Mouse (Mus musculus): ENCODE results near the gene B4galt5. TPM values are rescaled to one million over a fixed set of nuclear protein-coding genes. Genes with fewer than 3 reads are reported as not detected.

B4galt5 gene
- polyA plus RNA-seq, 1 experiment from 2014 or later: 7.6 TPM

- H3K4me3 ChIP-seq: no peak overlapping the region
- no peaks in the 10 kb centered on the region for H3K9me3 ChIP-seq
- H3K4me1 ChIP-seq: peaks cover 16% of the 10 kb centered on the region
- no peaks in the 10 kb centered on the region for H3K27me3 ChIP-seq
- H3K27ac ChIP-seq: no peak overlapping the region
- ATAC-seq (ENCODE audit: insufficient number of reproducible peaks, insufficient read depth, low FRiP score, low TSS enrichment, low read depth): no peak
- no peak overlapping the region for H3K9ac ChIP-seq
- H3K4me2 ChIP-seq: no peak overlapping the region
- WGBS: 89% methylated on average over 6 of the region's 6 CpGs
- no peaks in the 10 kb centered on the region for H3K36me3 ChIP-seq
Measured at GRCm38 (mm10) chr2:167328340-167328739, 20.6 kb downstream of the B4galt5 start.

- H3K36me3 ChIP-seq: no peaks in the 10 kb centered on the region
- no peak overlapping the region for H3K9ac ChIP-seq
- peaks cover 12% of the 10 kb centered on the region for H3K4me1 ChIP-seq
- H3K27me3 ChIP-seq: no peaks in the 10 kb centered on the region
- H3K9me3 ChIP-seq: no peaks in the 10 kb centered on the region
- no peak overlapping the region for H3K4me2 ChIP-seq
- 68% methylated on average over 9 of the region's 9 CpGs for WGBS
- ATAC-seq (ENCODE audit: insufficient number of reproducible peaks, insufficient read depth, low FRiP score, low TSS enrichment, low read depth): no peak
- H3K4me3 ChIP-seq: no peak overlapping the region
- H3K27ac ChIP-seq: no peak overlapping the region
Measured at GRCm38 (mm10) chr2:167326582-167326981, 22.4 kb downstream of the B4galt5 start.

GRCm38 (mm10) chr2:167324151-167324930 lies 24.6 kb downstream of the B4galt5 start:
- Histone ChIP-seq H3K27ac (no peak overlapping the region), H3K9ac (no peak overlapping the region), H3K4me3 (no peak overlapping the region), H3K4me2 (no peak overlapping the region), H3K36me3 (no peaks in the 10 kb centered on the region), H3K4me1 (no peaks in the 10 kb centered on the region), H3K9me3 (no peaks in the 10 kb centered on the region), H3K27me3 (no peaks in the 10 kb centered on the region)
- ATAC-seq (ENCODE audit: insufficient number of reproducible peaks, insufficient read depth, low FRiP score, low TSS enrichment, low read depth): no peak
- WGBS: 78% methylated on average over 10 of the region's 10 CpGs

GRCm38 (mm10) chr2:167323116-167323515 lies 25.9 kb downstream of the B4galt5 start:
- WGBS: 88% methylated on average over 3 of the region's 3 CpGs
- no peak overlapping the region for H3K27ac ChIP-seq

GRCm38 (mm10) chr2:167321372-167321771 lies 27.6 kb downstream of the B4galt5 start:
- WGBS: 93% methylated on average over 8 of the region's 8 CpGs
- Histone ChIP-seq H3K4me3 (no peak overlapping the region), H3K36me3 (no peaks in the 10 kb centered on the region), H3K9ac (no peak overlapping the region), H3K27ac (no peak overlapping the region), H3K27me3 (no peaks in the 10 kb centered on the region), H3K4me2 (no peak overlapping the region), H3K4me1 (peaks cover 8% of the 10 kb centered on the region), H3K9me3 (no peaks in the 10 kb centered on the region)
- ATAC-seq (ENCODE audit: insufficient number of reproducible peaks, insufficient read depth, low FRiP score, low TSS enrichment, low read depth): no peak

More at GRCm38 (mm10) chr2:167323116-167323515, 25.9 kb downstream of the B4galt5 start:
- no peak overlapping the region for H3K4me2 ChIP-seq
- H3K27me3 ChIP-seq: no peaks in the 10 kb centered on the region
- no peaks in the 10 kb centered on the region for H3K4me1 ChIP-seq
- no peaks in the 10 kb centered on the region for H3K36me3 ChIP-seq
- H3K9ac ChIP-seq: no peak overlapping the region
- H3K4me3 ChIP-seq: no peak overlapping the region
- no peak for ATAC-seq (ENCODE audit: insufficient number of reproducible peaks, insufficient read depth, low FRiP score, low TSS enrichment, low read depth)
- H3K9me3 ChIP-seq: no peaks in the 10 kb centered on the region

- no peaks in the 10 kb centered on the region for H3K36me3 ChIP-seq
- H3K9me3 ChIP-seq: no peaks in the 10 kb centered on the region
- H3K9ac ChIP-seq: no peak overlapping the region
- no peak overlapping the region for H3K4me2 ChIP-seq
- H3K27ac ChIP-seq: no peak overlapping the region
- no peak overlapping the region for H3K4me3 ChIP-seq
- ATAC-seq (ENCODE audit: insufficient number of reproducible peaks, insufficient read depth, low FRiP score, low TSS enrichment, low read depth): no peak
- 26% methylated on average over 5 of the region's 5 CpGs for WGBS
- H3K4me1 ChIP-seq: peaks cover 28% of the 10 kb centered on the region
- no peaks in the 10 kb centered on the region for H3K27me3 ChIP-seq
Measured at GRCm38 (mm10) chr2:167318981-167319380, 30.0 kb downstream of the B4galt5 start.

- Histone ChIP-seq H3K4me3 (no peak overlapping the region), H3K36me3 (peaks cover 1% of the 10 kb centered on the region; the same call in 1 of the 2 replicates), H3K4me1 (peaks cover 37% of the 10 kb centered on the region), H3K27me3 (0 out of 2 replicates have a peak, but pooled peaks cover 2% of the 10 kb centered on the region), H3K9ac (no peak overlapping the region), H3K9me3 (no peaks in the 10 kb centered on the region), H3K27ac (peak overlapping the region; percentile 29; the same call in 1 of the 2 replicates), H3K4me2 (no peak overlapping the region)
- 57% methylated on average over 3 of the region's 3 CpGs for WGBS
- no peak for ATAC-seq (ENCODE audit: insufficient number of reproducible peaks, insufficient read depth, low FRiP score, low TSS enrichment, low read depth)
Measured at GRCm38 (mm10) chr2:167316724-167317187, 32.2 kb downstream of the B4galt5 start.

- WGBS: 77% methylated on average over 8 of the region's 8 CpGs
- Histone ChIP-seq H3K9ac (peak overlapping the region; percentile 40; the same call in 1 of the 2 replicates), H3K4me1 (peaks cover 37% of the 10 kb centered on the region)
Measured at GRCm38 (mm10) chr2:167314491-167314890, 34.5 kb downstream of the B4galt5 start.

GRCm38 (mm10) chr2:167313501-167314326 lies 35.3 kb downstream of the B4galt5 start:
- 55% methylated on average over 13 of the region's 13 CpGs for WGBS

More at GRCm38 (mm10) chr2:167314491-167314890, 34.5 kb downstream of the B4galt5 start:
- H3K36me3 ChIP-seq: peaks cover 5% of the 10 kb centered on the region
- ATAC-seq (ENCODE audit: insufficient number of reproducible peaks, insufficient read depth, low FRiP score, low TSS enrichment, low read depth): no peak
- no peaks in the 10 kb centered on the region for H3K9me3 ChIP-seq
- H3K27me3 ChIP-seq: 0 out of 2 replicates have a peak, but pooled peaks cover 2% of the 10 kb centered on the region
- no peak overlapping the region for H3K4me3 ChIP-seq
- H3K27ac ChIP-seq: peak overlapping the region; percentile 51; the same call in 1 of the 2 replicates
- H3K4me2 ChIP-seq: no peak overlapping the region

GRCm38 (mm10) chr2:167310121-167310520 lies 38.9 kb downstream of the B4galt5 start:
- peaks cover 23% of the 10 kb centered on the region for H3K4me1 ChIP-seq
- peaks cover 34% of the 10 kb centered on the region for H3K36me3 ChIP-seq
- no peak overlapping the region for H3K4me2 ChIP-seq
- 0 out of 2 replicates have a peak, but pooled peaks cover 2% of the 10 kb centered on the region for H3K27me3 ChIP-seq
- no peaks in the 10 kb centered on the region for H3K9me3 ChIP-seq
- no peak overlapping the region for H3K27ac ChIP-seq
- WGBS: 92% methylated on average over 1 of the region's 1 CpGs
- no peak overlapping the region for H3K4me3 ChIP-seq
- no peak for ATAC-seq (ENCODE audit: insufficient number of reproducible peaks, insufficient read depth, low FRiP score, low TSS enrichment, low read depth)
- no peak overlapping the region for H3K9ac ChIP-seq

More at GRCm38 (mm10) chr2:167313501-167314326, 35.3 kb downstream of the B4galt5 start:
- ATAC-seq (ENCODE audit: insufficient number of reproducible peaks, insufficient read depth, low FRiP score, low TSS enrichment, low read depth): peak; percentile 50
- Histone ChIP-seq H3K36me3 (peaks cover 13% of the 10 kb centered on the region), H3K9ac (peak overlapping the region; percentile 40), H3K4me2 (no peak overlapping the region), H3K9me3 (no peaks in the 10 kb centered on the region), H3K27me3 (0 out of 2 replicates have a peak, but pooled peaks cover 2% of the 10 kb centered on the region), H3K27ac (peak overlapping the region; percentile 51; the same call in 1 of the 2 replicates), H3K4me1 (peaks cover 37% of the 10 kb centered on the region), H3K4me3 (no peak overlapping the region)

- no peak for ATAC-seq (ENCODE audit: insufficient number of reproducible peaks, insufficient read depth, low FRiP score, low TSS enrichment, low read depth)
- Histone ChIP-seq H3K36me3 (peaks cover 41% of the 10 kb centered on the region), H3K4me3 (no peak overlapping the region), H3K4me1 (peaks cover 16% of the 10 kb centered on the region), H3K27ac (no peak overlapping the region), H3K4me2 (no peak overlapping the region), H3K9me3 (no peaks in the 10 kb centered on the region), H3K9ac (no peak overlapping the region), H3K27me3 (0 out of 2 replicates have a peak, but pooled peaks cover 2% of the 10 kb centered on the region)
- 89% methylated on average over 12 of the region's 12 CpGs for WGBS
Measured at GRCm38 (mm10) chr2:167309286-167309685, 39.7 kb downstream of the B4galt5 start.
